Comparison of ENCODE assay signal across 8 mouse cellular contexts in genomic region chr2:156515565-156516185, GRCm38 (mm10). TPM values are rescaled to one million over a fixed set of nuclear protein-coding genes. Genes with fewer than 3 reads are reported as not detected.
DNase-seq lines count a peak whose midpoint lies in the region; ATAC-seq and TF ChIP-seq lines count a peak whose summit lies in the region.

No protein-coding gene starts in this region.

- H3K4me2 ChIP-seq in limb, embryonic 11.5 days (ENCODE audit: low read depth, severe bottlenecking) = no peak overlapping the region

- no peak for TF ChIP-seq POLR2A in cortical plate, adult 2 months (IDR thresholded peaks at IDR 0.05; ENCODE audit: extremely low read depth, insufficient read depth, low read length)

- no peak overlapping the region for H3K4me3 ChIP-seq in cortical plate, adult 2 months (ENCODE audit: insufficient read depth, low read length)
- H3K4me3 ChIP-seq in limb, embryonic 11.5 days (ENCODE audit: low read depth, low read length) = no peak overlapping the region

- H3K27ac ChIP-seq in cortical plate, adult 2 months (ENCODE audit: insufficient read depth, low read length) = no peak overlapping the region
- no peak overlapping the region for H3K27ac ChIP-seq in limb, embryonic 11.5 days (replicated peaks; ENCODE audit: low read depth, low read length)

- DNase-seq in spleen, adult 18-20 months = peak; percentile 25 to 76
- DNase-seq in spleen, adult 12 weeks (ENCODE audit: low spot score) = no peak
- peak; percentile 81 for DNase-seq in gastrocnemius, postnatal 10 days
- peak; percentile 79 for DNase-seq in kidney, adult 9 months
- peak; percentile 87 for DNase-seq in limb, embryonic 11.5 days (ENCODE audit: low spot score)
- DNase-seq in spleen, postnatal 36 days (ENCODE audit: low spot score in 2 of 2) = peak; percentile 16 to 17

- peaks cover 6% of the 10 kb centered on the region for H3K4me1 ChIP-seq in cortical plate, adult 2 months (ENCODE audit: control insufficient read depth, insufficient read depth, low read length)
- no peaks in the 10 kb centered on the region for H3K4me1 ChIP-seq in limb, embryonic 11.5 days (ENCODE audit: control insufficient read depth, insufficient read depth, low read length)

- WGBS in limb, embryonic 11.5 days = 28% methylated on average over 7 of the region's 7 CpGs

- H3K36me3 ChIP-seq in limb, embryonic 11.5 days (ENCODE audit: control insufficient read depth, insufficient read depth, low read length) = no peaks in the 10 kb centered on the region

- no peak for ATAC-seq in limb, embryonic 11.5 days (ENCODE audit: insufficient number of reproducible peaks, low FRiP score, low TSS enrichment, low read depth)
- peak; percentile 75 for ATAC-seq in monocyte, adult 5-6 weeks (replicated peaks; ENCODE audit: insufficient number of reproducible peaks, low FRiP score, low TSS enrichment, poor library complexity, severe bottlenecking)

- TF ChIP-seq CTCF in cortical plate, adult 2 months (IDR thresholded peaks at IDR 0.05; ENCODE audit: extremely low read depth, insufficient read depth, low read length) = peak; percentile 87

- no peaks in the 10 kb centered on the region for H3K27me3 ChIP-seq in limb, embryonic 11.5 days (ENCODE audit: control insufficient read depth, insufficient read depth, low read length)

- no peaks in the 10 kb centered on the region for H3K9me3 ChIP-seq in limb, embryonic 11.5 days (ENCODE audit: control insufficient read depth, low read length)

- no peak overlapping the region for H3K9ac ChIP-seq in limb, embryonic 11.5 days (ENCODE audit: low read length)

RNA-seq across cellular contexts. Expression of gene Aar2, which starts 31.7 kb away (rescaled TPM):
- polyA plus RNA-seq in cortical plate, adult 2 months (2012; rRNA removed) = 30.2 and 30.8 TPM in 2 replicates
- 10 to 100 TPM; 16.2 to 18.6 TPM for total RNA-seq in gastrocnemius, postnatal 10 days (2021)
- polyA plus RNA-seq in limb, embryonic 11.5 days (2014; fragmentation: Nextera tagmentation; extraction: Ambion mirVana) = 49.4 and 51.2 TPM in 2 replicates
- 7.2 to 15.5 TPM (median 14.9 TPM) in 3 replicates for total RNA-seq in monocyte, adult 5-6 weeks (2017)
